Mouse (Mus musculus) liver, embryonic 14.5 days (tissue): Measurements from ENCODE around the gene Samd11. TPM values are rescaled to one million over a fixed set of nuclear protein-coding genes. Genes with fewer than 3 reads are reported as not detected.

ENCODE experiments used
- ATAC-seq: fragments of 200-750 bp; cut with Nextera tagmentation; 2 replicates; pipeline ENCODE4 v1.8.0; 2017; ENCODE audit warnings: moderate number of reproducible peaks, mild to moderate bottlenecking, moderate library complexity; ENCODE audit not compliant: insufficient read depth
- DNase-seq, 3 experiments: peaks; one replicate each; pipeline ENCODE4 v3.0.0-alpha.2; 2012 to 2013; ENCODE audit warnings: low read depth in 3 of 3, low spot score in 3 of 3
- H3K27ac ChIP-seq: fragments of 300-500 bp; sonication (generic); 2 replicates; pipeline ENCODE4 v1.5.1; 2014; ENCODE audit warnings: moderate library complexity, mild to moderate bottlenecking, control low read depth, inconsistent platforms
- H3K27me3 ChIP-seq: fragments of 300-500 bp; sonication (generic); 2 replicates; pipeline ENCODE4 v1.6.1; 2014; ENCODE audit warnings: mild to moderate bottlenecking, low read length, moderate library complexity; ENCODE audit not compliant: control insufficient read depth, insufficient read depth
- H3K36me3 ChIP-seq: fragments of 300-500 bp; sonication (generic); replicated peaks from 2 replicates; pipeline ENCODE4 v1.6.1; 2014; ENCODE audit warnings: low read depth; ENCODE audit not compliant: control insufficient read depth, insufficient read depth
- H3K4me1 ChIP-seq, 2 experiments: fragments of 200-500 bp in 1 of 2; fragments of 300-500 bp in 1 of 2; sonication (generic) in 1 of 2; replicated peaks; 2 replicates each; pipeline ENCODE4 v1.6.1; 2012 to 2014; ENCODE audit warnings: antibody characterized with exemption in 1 of 2, inconsistent platforms in 1 of 2, low read length in 1 of 2; ENCODE audit not compliant: control insufficient read depth in 2 of 2, insufficient read depth in 2 of 2
- H3K4me2 ChIP-seq: fragments of 300-500 bp; sonication (generic); 2 replicates; pipeline ENCODE4 v1.6.1; 2014; ENCODE audit warnings: low read depth, mild to moderate bottlenecking, control low read depth, moderate library complexity
- H3K4me3 ChIP-seq, 2 experiments: fragments of 200-500 bp in 1 of 2; fragments of 300-500 bp in 1 of 2; sonication (generic) in 1 of 2; 2 replicates each; pipeline ENCODE4 v1.5.1; 2012 to 2014; ENCODE audit warnings: low read depth in 2 of 2, low read length in 2 of 2, mild to moderate bottlenecking in 2 of 2, control low read depth in 1 of 2, inconsistent platforms in 1 of 2, moderate library complexity in 1 of 2; ENCODE audit not compliant: insufficient read depth in 1 of 2
- H3K9ac ChIP-seq: fragments of 300-500 bp; sonication (generic); replicated peaks from 2 replicates; pipeline ENCODE4 v1.6.1; 2014; ENCODE audit warnings: mild to moderate bottlenecking, control low read depth, moderate library complexity
- H3K9me3 ChIP-seq: fragments of 300-500 bp; sonication (generic); 2 replicates; pipeline ENCODE4 v1.6.1; 2016; ENCODE audit warnings: low read length, mixed read lengths; ENCODE audit not compliant: control insufficient read depth
- CTCF ChIP-seq: IDR thresholded peaks from 2 replicates; pipeline ENCODE4 v1.5.1; 2016; ENCODE audit warnings: antibody characterized with exemption, low read depth, control low read depth
- EP300 ChIP-seq: IDR thresholded peaks from 2 replicates; pipeline ENCODE4 v1.6.1; 2016; ENCODE audit warnings: antibody characterized with exemption, low read depth
- WGBS: fragments of 180-500 bp; shearing (Covaris S2); extraction: QIAGEN DNeasy Blood & Tissue Kit; methylation state at CpG from one replicate; pipeline ENCODE4 v1.1.7; 2014; ENCODE audit not compliant: insufficient replicate concordance; 5-methylcytosine and 5-hydroxymethylcytosine counted together
- microRNA-seq: library from miRNA; unstranded; fragments of <30 nt; microRNA quantifications from one replicate; pipeline ENCODE4, GENCODE M21; 2016
- polyA plus RNA-seq, 2 experiments: library from polyadenylated mRNA; depleted of rRNA in 1 of 2; stranded (reverse) in 1 of 2; unstranded in 1 of 2; fragments of >200 nt; fragmentation: Nextera tagmentation in 1 of 2; extraction: Ambion mirVana in 1 of 2; gene quantifications; 2 replicates each; pipeline versions ENCODE4 v1.2.1 to v1.2.3; 2012 to 2014

Samd11 gene
- polyA plus RNA-seq, 2 experiments: 21.5 to 56.1 TPM

DNA sequence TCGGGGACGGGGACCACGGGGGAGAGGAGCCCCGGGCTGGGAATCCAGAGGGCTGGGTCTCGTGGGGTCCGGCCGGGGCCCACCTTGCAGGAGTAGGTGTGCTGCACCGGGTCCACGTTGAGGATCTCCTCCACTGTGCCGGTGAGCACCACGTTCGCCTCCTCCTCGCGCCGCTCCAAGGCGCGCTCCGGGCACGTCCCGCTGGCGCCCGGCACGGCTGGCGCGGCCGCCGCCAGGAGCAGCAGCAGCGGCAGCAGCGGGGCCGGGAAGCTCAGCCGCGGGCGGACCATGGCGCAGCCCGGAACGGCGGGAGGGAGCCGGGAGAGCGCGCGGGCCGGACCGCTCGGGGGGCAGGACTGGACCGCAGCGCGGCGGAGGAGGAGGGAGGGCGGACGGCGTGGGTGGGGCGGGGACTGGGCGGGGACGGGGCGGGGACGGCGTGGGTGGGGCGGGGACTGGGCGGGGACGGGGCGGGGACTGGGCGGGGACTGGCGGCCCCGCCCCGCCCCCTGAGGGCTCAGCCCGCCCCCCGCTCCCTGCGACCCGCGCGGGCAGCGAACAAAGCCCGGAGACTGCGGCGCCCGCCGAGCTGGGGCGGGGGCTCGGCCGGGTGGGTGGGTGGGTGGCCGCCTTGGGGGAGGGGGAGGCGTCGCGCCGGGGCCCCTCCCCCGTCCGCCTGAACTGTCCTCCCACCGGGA, 58.2 kb downstream of the Samd11 start, which contains the start of gene Agrn:
Gene Agrn, minus strand, starts transcription at position 358 of the 698 bp plus-strand sequence.
- DNase-seq: peak in 2 of 3 experiments; percentile 42 to 45
- H3K4me1 ChIP-seq: peaks cover 18 to 28% of the 10 kb centered on the region in 2 experiments

More for the DNA sequence above, 58.2 kb downstream of the Samd11 start, which contains the start of gene Agrn:
- Histone ChIP-seq H3K36me3 (no peaks in the 10 kb centered on the region), H3K9ac (peak within 1 kb of the TSS; percentile 75), H3K4me3 (peak within 1 kb of the TSS; percentile 72 to 78), H3K4me2 (peak within 1 kb of the TSS; percentile 92), H3K9me3 (no peaks in the 10 kb centered on the region), H3K27me3 (peaks cover 16% of the 10 kb centered on the region), H3K27ac (peak within 1 kb of the TSS; percentile 90)
- ATAC-seq: peak; percentile 83
- TF ChIP-seq EP300: no peak
- no peak for TF ChIP-seq CTCF
- 0% methylated on average over 63 of the region's 88 CpGs for WGBS

Small RNA genes lying within 50 kb of the gene (microRNA-seq; reads per million reads assigned to microRNA genes)
- 4.2 reads per million, percentile 3 among the genes with 10 or more reads in this experiment for gene Mir7658

Other genes with a start within 250 kb of the Samd11 start
- 1.0 and 1.8 TPM in 2 replicates for gene Tnfrsf4, start 241.8 kb downstream of the Samd11 start, polyA plus RNA-seq (2012; rRNA removed)
- 0.13 TPM in 2 replicates for gene Tnfrsf4, start 241.8 kb downstream of the Samd11 start, polyA plus RNA-seq (2014; fragmentation: Nextera tagmentation; extraction: Ambion mirVana)
- gene Tnfrsf18, start 229.5 kb downstream of the Samd11 start, polyA plus RNA-seq (2012; rRNA removed): 0.39 and 0.92 TPM in 2 replicates
- gene Tnfrsf18, start 229.5 kb downstream of the Samd11 start, polyA plus RNA-seq (2014; fragmentation: Nextera tagmentation; extraction: Ambion mirVana): 0.39 and 0.53 TPM in 2 replicates
- gene Ttll10, start 196.2 kb downstream of the Samd11 start, polyA plus RNA-seq (2012; rRNA removed): 0.42 and 0.71 TPM in 2 replicates
- 0.28 and 0.38 TPM in 2 replicates for gene Ttll10, start 196.2 kb downstream of the Samd11 start, polyA plus RNA-seq (2014; fragmentation: Nextera tagmentation; extraction: Ambion mirVana)
- gene 9430015G10Rik, start 145.7 kb downstream of the Samd11 start, polyA plus RNA-seq (2012; rRNA removed): 15.6 and 16.4 TPM in 2 replicates
- gene 9430015G10Rik, start 145.7 kb downstream of the Samd11 start, polyA plus RNA-seq (2014; fragmentation: Nextera tagmentation; extraction: Ambion mirVana): 8.7 and 10.5 TPM in 2 replicates
- gene Rnf223, start 125.1 kb downstream of the Samd11 start, polyA plus RNA-seq (2012; rRNA removed): 0.27 and 0.35 TPM in 2 replicates
- 0.13 TPM in 1 of 2 replicates, not detected in the other for gene Rnf223, start 125.1 kb downstream of the Samd11 start, polyA plus RNA-seq (2014; fragmentation: Nextera tagmentation; extraction: Ambion mirVana)
- 18.5 TPM in 2 replicates for gene Agrn, start 58.2 kb downstream of the Samd11 start, polyA plus RNA-seq (2012; rRNA removed)
- 6.7 and 7.2 TPM in 2 replicates for gene Agrn, start 58.2 kb downstream of the Samd11 start, polyA plus RNA-seq (2014; fragmentation: Nextera tagmentation; extraction: Ambion mirVana)
- gene Isg15, start 54.8 kb downstream of the Samd11 start, polyA plus RNA-seq (2012; rRNA removed): 5.8 and 6.1 TPM in 2 replicates
- gene Isg15, start 54.8 kb downstream of the Samd11 start, polyA plus RNA-seq (2014; fragmentation: Nextera tagmentation; extraction: Ambion mirVana): 0.90 and 1.3 TPM in 2 replicates
- 0.49 and 0.66 TPM in 2 replicates for gene AW011738, start 52.4 kb downstream of the Samd11 start, polyA plus RNA-seq (2012; rRNA removed)
- 0.23 TPM in 1 of 2 replicates, not detected in the other for gene AW011738, start 52.4 kb downstream of the Samd11 start, polyA plus RNA-seq (2014; fragmentation: Nextera tagmentation; extraction: Ambion mirVana)
- 0.03 TPM in 2 replicates for gene Perm1, start 39.8 kb downstream of the Samd11 start, polyA plus RNA-seq (2012; rRNA removed)
- gene Perm1, start 39.8 kb downstream of the Samd11 start, polyA plus RNA-seq (2014; fragmentation: Nextera tagmentation; extraction: Ambion mirVana): 0.05 TPM in 1 of 2 replicates, not detected in the other
- 9.9 and 10.8 TPM in 2 replicates for gene Plekhn1, start 20.8 kb downstream of the Samd11 start, polyA plus RNA-seq (2012; rRNA removed)
- gene Plekhn1, start 20.8 kb downstream of the Samd11 start, polyA plus RNA-seq (2014; fragmentation: Nextera tagmentation; extraction: Ambion mirVana): 2.7 and 5.2 TPM in 2 replicates
- 62.7 and 68.0 TPM in 2 replicates for gene Noc2l, start 19.6 kb downstream of the Samd11 start, polyA plus RNA-seq (2012; rRNA removed)
- 40.2 and 50.7 TPM in 2 replicates for gene Noc2l, start 19.6 kb downstream of the Samd11 start, polyA plus RNA-seq (2014; fragmentation: Nextera tagmentation; extraction: Ambion mirVana)
- gene Vmn2r-ps159, start 75.4 kb upstream of the Samd11 start, polyA plus RNA-seq (2012; rRNA removed): not detected in 2 replicates
- not detected in 2 replicates for gene Vmn2r-ps159, start 75.4 kb upstream of the Samd11 start, polyA plus RNA-seq (2014; fragmentation: Nextera tagmentation; extraction: Ambion mirVana)